Mouse (Mus musculus) embryonic facial prominence, embryonic 12.5 days (tissue): ENCODE measurements at regions not wholly inside any gene's neighbourhood (a gene's known extent, or its start where the extent isn't known, plus 50 kb on each side); places are given as distances from the start of the nearest gene placed in this dataset.

Experiments
- ATAC-seq: fragments of 200-750 bp; cut with Nextera tagmentation; 2 replicates; pipeline ENCODE4 v1.8.0; 2017; ENCODE audit not compliant: insufficient number of reproducible peaks, insufficient read depth, low FRiP score, low TSS enrichment
- H3K27ac ChIP-seq: fragments of 300-500 bp; sonication (generic); 2 replicates; pipeline ENCODE4 v1.5.1; 2016; ENCODE audit warnings: mild to moderate bottlenecking
- H3K27me3 ChIP-seq: fragments of 300-500 bp; sonication (generic); 2 replicates; pipeline ENCODE4 v1.6.1; 2016; ENCODE audit warnings: mild to moderate bottlenecking, moderate library complexity
- H3K36me3 ChIP-seq: fragments of 300-500 bp; sonication (generic); 2 replicates; pipeline ENCODE4 v1.6.1; 2016; ENCODE audit warnings: mild to moderate bottlenecking
- H3K4me1 ChIP-seq: fragments of 300-500 bp; sonication (generic); 2 replicates; pipeline ENCODE4 v1.6.1; 2016
- H3K4me2 ChIP-seq: fragments of 300-500 bp; sonication (generic); replicated peaks from 2 replicates; pipeline ENCODE4 v1.6.1; 2016; ENCODE audit warnings: mild to moderate bottlenecking, moderate library complexity
- H3K4me3 ChIP-seq: fragments of 300-500 bp; sonication (generic); 2 replicates; pipeline ENCODE4 v1.5.1; 2016; ENCODE audit warnings: mild to moderate bottlenecking
- H3K9ac ChIP-seq: fragments of 300-500 bp; sonication (generic); 2 replicates; pipeline ENCODE4 v1.6.1; 2016; ENCODE audit warnings: mild to moderate bottlenecking, moderate library complexity
- H3K9me3 ChIP-seq: fragments of 300-500 bp; sonication (generic); 2 replicates; pipeline ENCODE4 v1.6.1; 2016; ENCODE audit warnings: mild to moderate bottlenecking, moderate library complexity
- WGBS: fragments of 180-500 bp; shearing (Covaris S2); methylation state at CpG from one replicate; pipeline ENCODE4 v1.1.7; 2016; 5-methylcytosine and 5-hydroxymethylcytosine counted together

GRCm38 (mm10) chr9:79146004-79146403, 530.7 kb downstream of the Cd109 start:
- Histone ChIP-seq H3K4me2 (no peak overlapping the region), H3K9ac (no peak overlapping the region), H3K4me1 (no peaks in the 10 kb centered on the region), H3K27ac (no peak overlapping the region), H3K36me3 (no peaks in the 10 kb centered on the region), H3K9me3 (no peaks in the 10 kb centered on the region), H3K27me3 (no peaks in the 10 kb centered on the region), H3K4me3 (no peak overlapping the region)
- 73% methylated on average over 3 of the region's 3 CpGs for WGBS
- ATAC-seq, result no peak

- no peak overlapping the region for H3K9ac ChIP-seq
- H3K4me2 ChIP-seq, result no peak overlapping the region
- no peak overlapping the region for H3K27ac ChIP-seq
- H3K4me3 ChIP-seq, result no peak overlapping the region
- WGBS, result 49% methylated on average over 2 of the region's 2 CpGs
- H3K4me1 ChIP-seq, result no peaks in the 10 kb centered on the region
- no peaks in the 10 kb centered on the region for H3K9me3 ChIP-seq
- ATAC-seq, result no peak
- no peaks in the 10 kb centered on the region for H3K27me3 ChIP-seq
- H3K36me3 ChIP-seq, result no peaks in the 10 kb centered on the region
Measured at GRCm38 (mm10) chr9:79165596-79165995, 550.2 kb downstream of the Cd109 start.

- Histone ChIP-seq H3K4me2 (no peak overlapping the region), H3K9ac (no peak overlapping the region), H3K9me3 (no peaks in the 10 kb centered on the region), H3K27me3 (no peaks in the 10 kb centered on the region), H3K4me1 (no peaks in the 10 kb centered on the region), H3K4me3 (no peak overlapping the region), H3K27ac (no peak overlapping the region), H3K36me3 (no peaks in the 10 kb centered on the region)
- no peak for ATAC-seq
Measured at GRCm38 (mm10) chr9:79173036-79173435, 545.6 kb downstream of the Col12a1 start.

GRCm38 (mm10) chr9:79179954-79180353, 538.7 kb downstream of the Col12a1 start:
- ATAC-seq, result no peak
- Histone ChIP-seq H3K4me3 (no peak overlapping the region), H3K4me2 (no peak overlapping the region), H3K4me1 (no peaks in the 10 kb centered on the region), H3K9ac (no peak overlapping the region), H3K36me3 (no peaks in the 10 kb centered on the region), H3K27me3 (no peaks in the 10 kb centered on the region), H3K9me3 (no peaks in the 10 kb centered on the region), H3K27ac (no peak overlapping the region)
- WGBS, result 84% methylated on average over 2 of the region's 2 CpGs

GRCm38 (mm10) chr9:79195420-79195819, 523.2 kb downstream of the Col12a1 start:
- no peak overlapping the region for H3K9ac ChIP-seq
- H3K27ac ChIP-seq, result no peak overlapping the region

GRCm38 (mm10) chr9:79201755-79202154, 516.9 kb downstream of the Col12a1 start:
- no peak for ATAC-seq
- no peak overlapping the region for H3K4me3 ChIP-seq
- no peaks in the 10 kb centered on the region for H3K4me1 ChIP-seq
- H3K9ac ChIP-seq, result no peak overlapping the region
- H3K27ac ChIP-seq, result no peak overlapping the region
- H3K4me2 ChIP-seq, result no peak overlapping the region
- no peaks in the 10 kb centered on the region for H3K9me3 ChIP-seq
- no peaks in the 10 kb centered on the region for H3K27me3 ChIP-seq
- 57% methylated on average over 3 of the region's 3 CpGs for WGBS
- H3K36me3 ChIP-seq, result no peaks in the 10 kb centered on the region

More at GRCm38 (mm10) chr9:79195420-79195819, 523.2 kb downstream of the Col12a1 start:
- Histone ChIP-seq H3K4me2 (no peak overlapping the region), H3K4me3 (no peak overlapping the region), H3K9me3 (no peaks in the 10 kb centered on the region), H3K36me3 (no peaks in the 10 kb centered on the region), H3K4me1 (no peaks in the 10 kb centered on the region), H3K27me3 (no peaks in the 10 kb centered on the region)
- no peak for ATAC-seq
- WGBS, result 87% methylated on average over 2 of the region's 2 CpGs

GRCm38 (mm10) chr9:79213364-79213763, 505.3 kb downstream of the Col12a1 start:
- H3K36me3 ChIP-seq, result no peaks in the 10 kb centered on the region
- no peaks in the 10 kb centered on the region for H3K4me1 ChIP-seq
- ATAC-seq, result no peak
- H3K27me3 ChIP-seq, result no peaks in the 10 kb centered on the region
- H3K9me3 ChIP-seq, result no peaks in the 10 kb centered on the region
- no peak overlapping the region for H3K4me2 ChIP-seq
- H3K9ac ChIP-seq, result no peak overlapping the region
- no peak overlapping the region for H3K4me3 ChIP-seq
- 29% methylated on average over 6 of the region's 6 CpGs for WGBS
- H3K27ac ChIP-seq, result no peak overlapping the region

GRCm38 (mm10) chr9:79215986-79216385, 502.6 kb downstream of the Col12a1 start:
- ATAC-seq, result no peak
- H3K4me1 ChIP-seq, result no peaks in the 10 kb centered on the region
- H3K4me3 ChIP-seq, result no peak overlapping the region
- no peak overlapping the region for H3K4me2 ChIP-seq
- no peak overlapping the region for H3K27ac ChIP-seq
- H3K27me3 ChIP-seq, result no peaks in the 10 kb centered on the region
- no peak overlapping the region for H3K9ac ChIP-seq
- 44% methylated on average over 3 of the region's 3 CpGs for WGBS
- no peaks in the 10 kb centered on the region for H3K9me3 ChIP-seq
- no peaks in the 10 kb centered on the region for H3K36me3 ChIP-seq

- Histone ChIP-seq H3K36me3 (no peaks in the 10 kb centered on the region), H3K27me3 (no peaks in the 10 kb centered on the region), H3K9me3 (no peaks in the 10 kb centered on the region), H3K27ac (no peak overlapping the region), H3K9ac (no peak overlapping the region), H3K4me2 (no peak overlapping the region), H3K4me1 (no peaks in the 10 kb centered on the region), H3K4me3 (no peak overlapping the region)
- 73% methylated on average over 2 of the region's 2 CpGs for WGBS
- ATAC-seq, result no peak
Measured at GRCm38 (mm10) chr9:79216432-79216831, 502.2 kb downstream of the Col12a1 start.

GRCm38 (mm10) chr9:79233081-79233480, 485.6 kb downstream of the Col12a1 start:
- Histone ChIP-seq H3K27ac (no peak overlapping the region), H3K4me3 (no peak overlapping the region), H3K4me1 (0 out of 2 replicates have a peak, but pooled peaks cover 3% of the 10 kb centered on the region), H3K9me3 (no peaks in the 10 kb centered on the region), H3K27me3 (no peaks in the 10 kb centered on the region), H3K36me3 (no peaks in the 10 kb centered on the region), H3K9ac (no peak overlapping the region), H3K4me2 (no peak overlapping the region)
- no peak for ATAC-seq
- WGBS, result 23% methylated on average over 3 of the region's 3 CpGs

GRCm38 (mm10) chr9:79233751-79234150, 484.9 kb downstream of the Col12a1 start:
- Histone ChIP-seq H3K27me3 (no peaks in the 10 kb centered on the region), H3K4me3 (no peak overlapping the region), H3K36me3 (no peaks in the 10 kb centered on the region), H3K9me3 (no peaks in the 10 kb centered on the region), H3K4me2 (no peak overlapping the region), H3K27ac (no peak overlapping the region), H3K4me1 (0 out of 2 replicates have a peak, but pooled peaks cover 3% of the 10 kb centered on the region), H3K9ac (no peak overlapping the region)
- ATAC-seq, result no peak
- 83% methylated on average over 1 of the region's 1 CpGs for WGBS

GRCm38 (mm10) chr9:79269646-79270213, 448.9 kb downstream of the Col12a1 start:
- H3K27me3 ChIP-seq, result no peaks in the 10 kb centered on the region
- 56% methylated on average over 13 of the region's 13 CpGs for WGBS
- no peaks in the 10 kb centered on the region for H3K4me1 ChIP-seq
- no peak overlapping the region for H3K4me3 ChIP-seq
- no peaks in the 10 kb centered on the region for H3K36me3 ChIP-seq
- no peak overlapping the region for H3K4me2 ChIP-seq
- no peak overlapping the region for H3K27ac ChIP-seq
- no peaks in the 10 kb centered on the region for H3K9me3 ChIP-seq
- no peak overlapping the region for H3K9ac ChIP-seq
- peak; percentile 67; the same call in 1 of the 2 replicates for ATAC-seq

- WGBS, result 68% methylated on average over 2 of the region's 2 CpGs
- H3K36me3 ChIP-seq, result no peaks in the 10 kb centered on the region
- H3K27ac ChIP-seq, result no peak overlapping the region
Measured at GRCm38 (mm10) chr9:79270256-79270655, 448.4 kb downstream of the Col12a1 start.

More at GRCm38 (mm10) chr9:79270256-79270655, 448.4 kb downstream of the Col12a1 start:
- no peak overlapping the region for H3K4me2 ChIP-seq
- H3K4me3 ChIP-seq, result no peak overlapping the region
- no peak for ATAC-seq
- no peak overlapping the region for H3K9ac ChIP-seq
- H3K27me3 ChIP-seq, result no peaks in the 10 kb centered on the region
- H3K4me1 ChIP-seq, result no peaks in the 10 kb centered on the region
- no peaks in the 10 kb centered on the region for H3K9me3 ChIP-seq
